8 mouse cellular contexts compared by ENCODE assay signal in the genomic region with DNA sequence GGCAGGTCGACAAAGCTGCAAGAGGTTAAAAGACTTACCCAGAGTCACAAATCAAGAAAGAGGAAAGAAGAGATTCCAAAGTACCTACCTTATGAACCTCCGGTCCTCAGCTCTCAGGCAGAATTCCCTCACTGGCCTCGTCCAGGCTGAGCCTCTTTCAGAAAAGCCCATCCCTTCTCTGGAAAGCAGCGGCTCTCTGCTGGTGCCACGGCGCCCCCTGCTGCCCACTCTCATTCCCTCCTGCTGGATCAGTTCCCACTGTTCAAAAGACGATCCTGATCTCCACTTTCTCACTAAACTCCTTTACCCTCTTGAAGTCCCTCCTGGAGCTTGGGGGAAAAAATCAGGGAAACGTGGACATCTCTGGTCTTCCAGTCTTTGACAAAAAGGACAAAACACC. TPM values are rescaled to one million over a fixed set of nuclear protein-coding genes. Genes with fewer than 3 reads are reported as not detected.
A peak's percentile ranks its signal among the peaks of the same experiment; 100 is the strongest.
DNase-seq lines count a peak whose midpoint lies in the region; ATAC-seq and TF ChIP-seq lines count a peak whose summit lies in the region.

No protein-coding gene starts in this region.

- no peak for TF ChIP-seq POLR2A in ES-Bruce4 (IDR thresholded peaks at IDR 0.05; ENCODE audit: insufficient read depth, low read length)
- TF ChIP-seq POLR2A in small intestine, adult 2 months (IDR thresholded peaks at IDR 0.05; ENCODE audit: low read depth, low read length): no peak

- no peak overlapping the region for H3K4me2 ChIP-seq in forebrain, embryonic 11.5 days (ENCODE audit: low read depth, low read length, severe bottlenecking)

- DNase-seq in adrenal gland, postnatal 4 days (ENCODE audit: low spot score in 2 of 2): peak; percentile 58 to 60
- DNase-seq in forebrain, embryonic 11.5 days (ENCODE audit: low spot score): peak; percentile 94
- DNase-seq in heart, postnatal 36 days: peak; percentile 79 to 88
- peak; percentile 85 to 96 for DNase-seq in layer of hippocampus, postnatal 25 days (ENCODE audit: extremely low spot score in 1 of 2, low spot score in 1 of 2)

- no peak overlapping the region for H3K4me3 ChIP-seq in ES-Bruce4 (ENCODE audit: low read depth, low read length)
- H3K4me3 ChIP-seq in forebrain, embryonic 11.5 days (ENCODE audit: low read depth, low read length): no peak overlapping the region
- H3K4me3 ChIP-seq in small intestine, adult 2 months (ENCODE audit: low read depth, low read length): no peak overlapping the region

- H3K27ac ChIP-seq in ES-Bruce4 (ENCODE audit: insufficient read depth, low read length): no peak overlapping the region
- H3K27ac ChIP-seq in forebrain, embryonic 11.5 days (ENCODE audit: low read depth, low read length): no peak overlapping the region
- H3K27ac ChIP-seq in small intestine, adult 2 months (ENCODE audit: insufficient read depth, low read depth, low read length): no peak overlapping the region

- TF ChIP-seq CTCF in ES-Bruce4 (IDR thresholded peaks at IDR 0.05; ENCODE audit: low read depth, low read length): peak; percentile 93
- peak; percentile 83 for TF ChIP-seq CTCF in small intestine, adult 2 months (IDR thresholded peaks at IDR 0.05; ENCODE audit: extremely low read depth, insufficient read length, insufficient replicate concordance, low read depth, low read length)

- no peaks in the 10 kb centered on the region for H3K4me1 ChIP-seq in ES-Bruce4 (ENCODE audit: control insufficient read depth, insufficient read depth, low read length)
- H3K4me1 ChIP-seq in forebrain, embryonic 11.5 days (replicated peaks; ENCODE audit: control insufficient read depth, insufficient read depth, low read length): peaks cover 4% of the 10 kb centered on the region; the same call in 1 of the 2 replicates
- H3K4me1 ChIP-seq in small intestine, adult 2 months (ENCODE audit: control insufficient read depth, insufficient read depth, insufficient read length, low read length): no peaks in the 10 kb centered on the region

- 2% methylated on average over 7 of the region's 8 CpGs for WGBS in forebrain, embryonic 11.5 days
- WGBS in small intestine, adult 2 months: 4% methylated on average over 8 of the region's 8 CpGs

- H3K9me3 ChIP-seq in ES-Bruce4 (replicated peaks; ENCODE audit: control insufficient read depth, insufficient read depth, low read length, poor library complexity, severe bottlenecking): no peaks in the 10 kb centered on the region
- H3K9me3 ChIP-seq in forebrain, embryonic 11.5 days (ENCODE audit: control insufficient read depth, low read length): no peaks in the 10 kb centered on the region

- no peak for TF ChIP-seq EP300 in ES-Bruce4 (IDR thresholded peaks at IDR 0.05; ENCODE audit: insufficient read depth, low read depth, low read length)

- no peak overlapping the region for H3K9ac ChIP-seq in ES-Bruce4 (ENCODE audit: low read depth, poor library complexity, severe bottlenecking)
- no peak overlapping the region for H3K9ac ChIP-seq in forebrain, embryonic 11.5 days (ENCODE audit: low read length)

- intact Hi-C loops in heart, postnatal 36 days (cut with DNase I): loop anchor here (1.0 to 5.0 kb wide), 4 partner anchors 38 to 1001 kb away; no protein-coding TSS in a partner anchor

- no peaks in the 10 kb centered on the region for H3K27me3 ChIP-seq in ES-Bruce4 (ENCODE audit: control insufficient read depth, insufficient read depth, low read length, poor library complexity, severe bottlenecking)
- peaks cover 9% of the 10 kb centered on the region; the same call in 1 of the 2 replicates for H3K27me3 ChIP-seq in forebrain, embryonic 11.5 days (ENCODE audit: control insufficient read depth, insufficient read depth, low read length)
- no peaks in the 10 kb centered on the region for H3K27me3 ChIP-seq in small intestine, adult 2 months (ENCODE audit: control insufficient read depth, insufficient read depth, low read length)

- 0 out of 2 replicates have a peak, but pooled peaks have one; percentile 30 for ATAC-seq in forebrain, embryonic 11.5 days (replicated peaks; ENCODE audit: low FRiP score)
- peak; percentile 56; the same call in 1 of the 2 replicates for ATAC-seq in megakaryocyte-erythroid progenitor cell, adult 5-6 weeks (replicated peaks; ENCODE audit: low FRiP score, low TSS enrichment, poor library complexity, severe bottlenecking)
- ATAC-seq in activated CD4-positive, CD25-positive, alpha-beta regulatory T cell, adult 4 months: no peak

- H3K36me3 ChIP-seq in ES-Bruce4 (ENCODE audit: control insufficient read depth, insufficient read depth, low read length, poor library complexity, severe bottlenecking): no peaks in the 10 kb centered on the region
- H3K36me3 ChIP-seq in forebrain, embryonic 11.5 days (ENCODE audit: control insufficient read depth, insufficient read depth, low read length): no peaks in the 10 kb centered on the region
- no peaks in the 10 kb centered on the region for H3K36me3 ChIP-seq in small intestine, adult 2 months (ENCODE audit: control insufficient read depth, insufficient read depth, low read length)

RNA-seq across cellular contexts. Expression of a gene that starts 15.9 kb away (rescaled TPM):
- 6,021 and 6,375 TPM in 2 replicates for polyA plus RNA-seq in ES-Bruce4 (2011; ENCODE audit: insufficient read depth, insufficient read length, low read depth, missing spikeins)
- total RNA-seq in adrenal gland, postnatal 4 days (2021): 1,000 to 10,000 TPM; 2,291 to 2,466 TPM
- 1,000 and 1,067 TPM in 2 replicates for polyA plus RNA-seq in forebrain, embryonic 11.5 days (2014; fragmentation: Nextera tagmentation; extraction: Ambion mirVana)
- 1,000 to 10,000 TPM; 1,412 to 1,619 TPM for total RNA-seq in heart, postnatal 36 days (2021)
- total RNA-seq in layer of hippocampus, postnatal 25 days (2021): 1,000 to 10,000 TPM; 1,278 to 1,525 TPM
- 5,809 and 5,838 TPM in 2 replicates for total RNA-seq in megakaryocyte-erythroid progenitor cell, adult 5-6 weeks (2014; fragmentation: Nextera tagmentation)
- 6,867 and 6,903 TPM in 2 replicates for total RNA-seq in megakaryocyte-erythroid progenitor cell, adult 5-6 weeks (2017)
- polyA plus RNA-seq in small intestine, adult 2 months (2012; rRNA removed): 3,342 and 5,315 TPM in 2 replicates
- polyA plus RNA-seq in activated CD4-positive, CD25-positive, alpha-beta regulatory T cell, adult 4 months (2017; shearing (Covaris generic)): 1,000 to 10,000 TPM; 3,627 to 3,817 TPM

RNA-seq across cellular contexts. Expression of a gene that starts 48.2 kb away (rescaled TPM):
- 165 and 182 TPM in 2 replicates for polyA plus RNA-seq in ES-Bruce4 (2011; ENCODE audit: insufficient read depth, insufficient read length, low read depth, missing spikeins)
- 10 to 100 TPM; 45.0 to 52.8 TPM for total RNA-seq in adrenal gland, postnatal 4 days (2021)
- polyA plus RNA-seq in forebrain, embryonic 11.5 days (2014; fragmentation: Nextera tagmentation; extraction: Ambion mirVana): 124 and 132 TPM in 2 replicates
- 1 to 10 TPM; 1.7 to 2.4 TPM for total RNA-seq in heart, postnatal 36 days (2021)
- 1 to 10 TPM in 1 of 2 experiments, under 1 TPM in 1; 0.85 to 2.6 TPM for total RNA-seq in layer of hippocampus, postnatal 25 days (2021)
- total RNA-seq in megakaryocyte-erythroid progenitor cell, adult 5-6 weeks (2014; fragmentation: Nextera tagmentation): 54.7 and 95.0 TPM in 2 replicates
- total RNA-seq in megakaryocyte-erythroid progenitor cell, adult 5-6 weeks (2017): 59.4 and 67.3 TPM in 2 replicates
- polyA plus RNA-seq in small intestine, adult 2 months (2012; rRNA removed): 2.3 and 6.5 TPM in 2 replicates
- 10 to 100 TPM; 29.4 to 40.1 TPM for polyA plus RNA-seq in activated CD4-positive, CD25-positive, alpha-beta regulatory T cell, adult 4 months (2017; shearing (Covaris generic))

Comparison
In these comparisons a context has a peak if more than half of its experiments do, and no peak if none do; other contexts are left out.
1. RNA of a gene that starts 48.2 kb away (total RNA-seq): 54.7 to 95.0 TPM in megakaryocyte-erythroid progenitor cell, adult 5-6 weeks and 45.0 to 52.8 TPM in adrenal gland, postnatal 4 days; 0.85 to 2.6 TPM in layer of hippocampus, postnatal 25 days and 1.7 to 2.4 TPM in heart, postnatal 36 days; every median in the first group is over 10 times any median in the second.
2. Peak in every context shown above with its lines, with median percentiles within 50 percentile points of each other: DNase-seq.